Mouse (Mus musculus) gastrocnemius, adult 8-10 months (tissue): ENCODE data around the gene Coq10b. TPM values are rescaled to one million over a fixed set of nuclear protein-coding genes. Genes with fewer than 3 reads are reported as not detected.
"Not testable (repeated sequence)": the region's sequence is repeated elsewhere in the genome, so short reads cannot be mapped to it uniquely, and the experiment has no call there.

Experiments
- DNase-seq, 2 experiments: peaks; one replicate each; pipeline ENCODE4 v3.0.0; 2022; ENCODE audit warnings: low spot score in 2 of 2
- total RNA-seq, 4 experiments: library from RNA; stranded (reverse); gene quantifications; 2 replicates each; pipeline ENCODE4 v1.2.4; 2022

The Coq10b gene
- 10 to 100 TPM; 13.4 to 22.4 (median 19.9) TPM for total RNA-seq

- DNase-seq, result peak; percentile 97 to 99
Observed at GRCm38 (mm10) chr1:55052355-55052953, at the start of gene Coq10b. TSS of gene Coq10b (plus strand) at chr1:55052770.

GRCm38 (mm10) chr1:55008313-55008712 lies 44.3 kb upstream of the Coq10b start:
- DNase-seq, result not testable (repeated sequence)

GRCm38 (mm10) chr1:55012513-55012912 lies 40.1 kb upstream of the Coq10b start:
- no peak for DNase-seq

GRCm38 (mm10) chr1:55021907-55022306 lies 30.7 kb upstream of the Coq10b start:
- DNase-seq, result no peak

- no peak for DNase-seq
Observed at GRCm38 (mm10) chr1:55025656-55026430, 26.7 kb upstream of the Coq10b start.

- peak; percentile 15 to 31 for DNase-seq
Observed at GRCm38 (mm10) chr1:55026444-55027252, 25.9 kb upstream of the Coq10b start.

- DNase-seq, result peak; percentile 93 to 96
Observed at GRCm38 (mm10) chr1:55027253-55027801, 25.2 kb upstream of the Coq10b start, which contains the start of gene Sf3b1. TSS of gene Sf3b1 (minus strand) at chr1:55027481.

GRCm38 (mm10) chr1:55027966-55028365 lies 24.6 kb upstream of the Coq10b start:
- no peak for DNase-seq

GRCm38 (mm10) chr1:55028512-55029249 lies 23.9 kb upstream of the Coq10b start:
- no peak for DNase-seq

GRCm38 (mm10) chr1:55029446-55029845 lies 23.1 kb upstream of the Coq10b start:
- DNase-seq, result no peak

GRCm38 (mm10) chr1:55031026-55031779 lies 21.4 kb upstream of the Coq10b start:
- DNase-seq, result no peak

GRCm38 (mm10) chr1:55039944-55040343 lies 12.6 kb upstream of the Coq10b start:
- no peak for DNase-seq

- DNase-seq, result no peak
Observed at GRCm38 (mm10) chr1:55041691-55042090, 10.9 kb upstream of the Coq10b start.

GRCm38 (mm10) chr1:55042246-55042645 lies 10.3 kb upstream of the Coq10b start:
- DNase-seq, result no peak

GRCm38 (mm10) chr1:55043164-55043563 lies 9.4 kb upstream of the Coq10b start:
- no peak for DNase-seq

- no peak for DNase-seq
Observed at GRCm38 (mm10) chr1:55048841-55049587, 3.6 kb upstream of the Coq10b start.

GRCm38 (mm10) chr1:55051671-55052070 lies 899 bp upstream of the Coq10b start:
- no peak for DNase-seq

- DNase-seq, result peak in 1 of 2 experiments; percentile 75
Observed at GRCm38 (mm10) chr1:55053005-55053404, 435 bp downstream of the Coq10b start.

GRCm38 (mm10) chr1:55053596-55053995 lies 1.0 kb downstream of the Coq10b start:
- no peak for DNase-seq
